Mouse (Mus musculus): Measurements from ENCODE around the gene Fgfr2.

Fgfr2 gene

DNA sequence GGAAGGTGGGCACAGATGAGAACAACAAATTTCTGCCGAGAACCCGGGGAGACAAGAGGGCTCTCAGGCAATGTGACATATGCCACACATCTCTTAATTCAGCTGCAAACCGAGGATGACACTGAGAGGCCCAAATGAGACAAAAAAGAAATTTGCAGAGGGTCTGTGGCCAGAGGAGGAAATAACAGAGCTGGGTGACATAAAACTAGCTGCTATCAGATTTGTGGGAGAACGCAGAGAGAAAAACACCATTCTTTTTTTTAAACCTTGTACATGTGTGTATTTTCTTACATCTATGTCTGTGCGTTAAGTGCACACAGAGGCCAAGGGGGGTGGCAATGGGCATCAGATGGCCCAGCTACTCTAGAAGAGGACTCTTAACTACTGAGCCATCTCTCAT, 328.0 kb downstream of the Fgfr2 start:
- no peak for DNase-seq

DNA sequence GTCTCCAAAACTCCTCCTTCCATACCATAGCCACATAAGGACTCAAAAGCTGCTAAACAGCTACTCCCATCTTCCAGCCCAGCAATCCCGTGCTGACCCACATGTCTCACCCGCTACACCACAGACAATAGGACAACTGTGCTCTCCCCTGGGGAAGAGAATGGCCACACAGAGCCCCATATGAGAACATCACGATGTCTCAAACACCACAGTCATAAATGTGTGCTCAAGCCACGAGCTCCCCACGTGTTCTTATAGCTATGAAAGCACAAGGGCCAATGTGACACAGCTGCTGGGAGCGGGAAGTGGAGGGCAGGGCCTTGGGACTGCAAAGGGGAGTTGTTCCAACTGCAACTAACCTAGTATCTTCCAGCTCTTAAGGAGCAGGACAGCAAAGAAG, 329.7 kb downstream of the Fgfr2 start:
- DNase-seq: no peak

DNA sequence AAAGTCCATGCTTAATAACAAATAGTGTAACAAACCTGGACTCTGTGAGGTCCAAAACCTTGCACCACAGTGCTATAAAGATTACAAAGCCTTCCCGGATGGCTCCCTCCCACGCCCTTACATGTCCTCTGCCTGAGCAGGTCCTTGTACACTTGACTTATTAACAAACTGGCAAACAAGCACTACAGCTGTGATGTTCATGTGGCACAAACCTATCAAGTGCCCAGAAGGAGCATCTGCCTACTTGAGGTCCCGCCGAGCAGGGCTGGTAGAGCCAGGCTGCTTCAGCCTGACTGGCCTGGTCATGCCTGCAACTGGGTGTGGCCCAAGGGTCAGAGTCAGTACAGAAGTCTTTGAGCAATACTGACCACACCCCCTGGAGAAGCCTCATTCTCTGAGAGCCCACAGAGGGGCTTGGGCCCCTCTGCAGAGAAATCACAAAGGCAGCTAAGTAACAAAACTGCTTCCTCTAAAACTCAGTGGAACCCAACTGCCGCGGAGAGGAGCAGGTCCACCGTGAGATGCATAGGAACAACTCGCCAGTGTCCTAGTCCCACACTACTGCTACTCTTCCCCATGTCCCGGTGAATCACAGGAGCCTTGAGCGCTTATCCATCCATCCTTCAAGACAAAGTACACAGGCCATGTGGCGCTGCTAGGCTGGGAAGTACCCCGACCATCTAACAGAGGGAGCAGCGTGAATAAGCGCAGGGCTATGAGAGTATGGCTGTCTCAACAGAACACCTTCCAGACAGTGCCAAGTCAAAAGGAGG, 332.5 kb downstream of the Fgfr2 start:
- no peak for DNase-seq

DNA sequence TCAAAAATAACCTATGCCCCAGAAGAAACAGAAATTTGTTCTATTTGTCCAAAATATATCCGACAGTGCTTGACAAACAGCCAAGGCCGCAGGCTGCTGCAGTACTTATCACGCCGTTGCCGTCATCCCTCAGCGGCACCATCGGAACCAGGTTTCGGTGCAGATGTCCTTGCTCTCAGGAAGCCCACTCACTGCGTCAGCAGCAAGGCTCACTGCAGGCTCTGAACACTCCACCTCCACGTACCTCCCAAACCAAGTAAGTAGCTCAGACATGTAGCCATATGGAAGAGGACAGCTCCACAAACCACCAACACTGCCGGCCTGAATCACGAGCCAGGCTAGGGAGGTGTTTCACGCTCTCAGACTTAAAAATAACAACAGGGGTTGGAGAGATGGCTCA, 334.3 kb downstream of the Fgfr2 start:
- no peak for DNase-seq

DNA sequence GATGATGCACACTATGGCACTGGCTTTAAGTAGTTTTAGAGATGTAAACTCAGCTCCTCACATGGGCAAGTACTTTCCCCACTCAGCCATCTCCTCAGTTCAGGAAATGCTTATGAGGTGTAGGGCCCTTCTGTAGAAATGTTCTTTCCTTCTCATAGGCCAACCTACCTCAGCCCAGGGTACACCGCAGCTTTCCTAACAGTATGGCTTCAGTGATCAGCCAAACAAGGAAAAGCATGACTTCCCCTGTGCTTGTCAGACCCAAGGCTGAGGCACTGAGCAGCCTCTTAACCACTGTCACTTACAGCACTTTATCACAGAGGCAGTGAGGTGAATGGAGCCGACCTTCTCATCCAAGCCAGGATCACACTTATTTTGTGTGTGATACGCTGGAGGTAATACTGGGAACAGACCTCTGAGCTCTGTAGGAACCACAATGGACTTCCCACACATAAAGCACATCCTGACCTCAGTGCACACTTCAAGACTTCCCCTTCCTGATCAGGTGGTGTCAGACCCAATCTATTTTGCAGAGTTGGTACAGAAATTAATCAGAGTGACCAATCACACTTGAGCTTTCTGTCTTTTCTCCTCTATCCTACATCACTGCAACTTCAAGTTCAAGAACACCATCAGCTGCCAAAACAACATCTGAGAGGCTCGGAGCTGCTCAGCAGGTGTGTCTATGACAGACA, 335.5 kb downstream of the Fgfr2 start:
- DNase-seq: no peak

DNA sequence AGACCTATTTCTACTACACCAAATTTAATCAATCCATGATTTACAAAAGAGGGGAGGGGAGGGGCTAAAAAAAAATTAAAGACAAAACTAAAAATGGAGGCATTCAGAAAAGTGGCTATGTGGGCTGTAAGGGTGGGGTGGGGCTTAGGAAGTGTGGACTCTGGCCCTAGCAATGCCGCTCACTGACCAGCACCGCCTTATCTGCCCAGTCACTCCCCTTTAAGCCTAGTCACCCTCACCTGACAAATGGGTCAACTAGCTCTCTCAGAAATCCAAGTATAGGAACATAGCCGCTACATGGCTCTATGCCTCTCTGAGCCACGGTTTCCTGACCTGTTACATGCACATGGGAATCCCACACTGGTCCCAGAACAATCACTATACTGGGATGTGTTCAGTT, 336.1 kb downstream of the Fgfr2 start:
- DNase-seq: no peak

DNA sequence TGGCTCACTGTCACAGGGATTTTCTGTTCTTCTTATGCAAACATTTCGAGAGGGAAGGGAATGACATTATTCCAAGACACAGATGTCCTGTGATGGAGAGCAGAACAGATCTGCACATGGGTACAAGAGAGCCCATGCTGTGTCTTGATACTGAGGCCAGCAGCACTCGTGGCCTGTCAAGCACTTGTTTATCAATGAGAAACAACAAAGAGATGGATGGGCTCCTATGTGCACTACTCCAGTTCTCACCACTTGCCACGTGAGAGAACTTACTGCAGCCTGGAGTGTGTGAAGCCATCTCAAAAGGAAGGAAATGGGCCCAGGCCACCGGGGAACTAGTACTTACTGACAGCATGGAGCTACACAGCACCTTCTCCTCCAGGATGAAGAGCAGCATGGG, 336.6 kb downstream of the Fgfr2 start:
- no peak for DNase-seq

DNA sequence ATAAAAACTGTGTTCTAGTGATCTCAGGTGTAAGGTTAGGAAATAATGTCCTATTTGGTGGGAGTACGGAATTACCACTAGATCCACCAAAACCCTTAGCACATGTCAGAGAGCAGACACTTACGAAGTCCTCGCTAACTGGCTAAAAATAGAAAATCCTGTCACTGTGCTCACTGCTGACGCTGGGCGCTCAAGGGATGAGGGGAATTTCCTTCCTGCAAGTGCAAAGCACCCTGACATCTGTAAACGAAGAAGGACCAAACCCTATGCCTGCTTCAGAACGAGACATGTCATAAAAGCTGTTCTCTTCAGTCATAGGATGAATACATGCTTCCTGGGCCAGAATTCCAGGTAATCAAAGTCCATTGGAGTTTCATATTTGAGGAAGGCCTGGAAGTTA, 337.1 kb downstream of the Fgfr2 start:
- no peak for DNase-seq

DNA sequence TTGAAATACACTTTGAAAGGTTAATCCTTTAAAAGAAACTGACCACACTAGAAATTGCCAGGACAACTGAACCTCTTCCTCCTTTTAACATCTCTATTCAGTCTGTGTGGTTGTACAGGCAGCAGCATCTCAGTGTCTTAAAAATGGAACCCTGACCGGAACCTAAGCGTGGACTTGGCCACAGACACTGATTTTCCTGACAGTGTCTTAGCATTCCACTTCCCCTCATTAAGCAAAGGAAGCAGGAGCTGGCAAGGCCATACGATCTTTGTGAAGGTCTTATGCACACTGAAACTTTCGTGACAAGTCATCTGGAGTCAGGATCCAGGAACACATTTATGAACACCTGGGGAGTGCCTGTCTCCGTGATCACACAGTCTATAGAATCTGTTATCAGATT, 339.0 kb downstream of the Fgfr2 start:
- DNase-seq: no peak

DNA sequence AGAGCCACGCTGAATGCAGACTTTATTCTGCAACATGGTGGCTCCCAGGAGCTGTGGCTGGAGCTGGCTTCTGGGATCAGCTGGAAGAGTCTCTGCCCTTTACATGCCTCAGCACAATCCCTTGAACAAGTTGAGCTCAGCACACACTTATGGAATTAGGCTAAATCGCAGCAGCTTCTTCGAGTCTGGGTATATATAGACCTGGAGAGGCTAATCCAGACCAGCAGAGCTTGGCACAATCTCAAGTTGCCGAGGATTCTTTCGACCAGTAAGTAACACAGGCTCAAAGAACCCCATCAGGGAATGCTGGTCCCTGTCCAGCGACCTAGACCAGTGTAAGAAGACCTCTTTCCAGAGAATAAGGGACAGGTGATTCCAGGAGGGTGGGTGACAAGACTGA, 341.3 kb downstream of the Fgfr2 start:
- DNase-seq: no peak

DNA sequence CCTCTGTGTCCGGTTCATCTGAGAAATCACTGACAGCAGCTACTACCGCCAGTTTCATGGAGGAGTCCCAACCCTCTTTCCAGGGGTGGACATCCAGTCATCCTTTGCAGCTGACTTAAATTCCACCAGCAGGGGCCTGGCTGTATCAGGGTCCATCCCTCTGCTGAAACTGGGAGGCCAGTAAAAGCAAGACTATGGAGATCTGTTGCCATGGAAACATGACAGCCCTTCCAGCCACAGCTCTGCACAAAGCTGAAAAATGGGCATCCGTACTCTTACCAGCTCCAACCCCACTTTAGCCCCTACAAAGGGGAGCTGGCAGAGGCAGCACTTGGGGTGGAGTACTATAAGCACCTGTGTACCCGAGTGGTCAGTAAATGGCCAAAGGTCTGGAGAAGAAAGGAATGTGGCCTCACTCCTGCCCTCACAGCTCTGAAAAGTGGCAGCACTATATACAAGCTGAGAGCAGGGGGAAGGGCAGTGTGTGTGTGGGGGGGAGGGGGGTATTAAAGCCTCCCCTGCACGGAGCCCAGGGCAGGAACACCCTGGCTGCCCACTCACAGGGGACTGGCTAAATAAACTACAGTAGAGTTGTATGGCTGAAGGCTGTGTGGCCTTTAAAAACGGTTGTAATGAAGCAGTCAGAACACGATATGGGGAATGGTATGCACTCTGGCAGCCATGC, 341.9 kb downstream of the Fgfr2 start:
- no peak for DNase-seq

DNA sequence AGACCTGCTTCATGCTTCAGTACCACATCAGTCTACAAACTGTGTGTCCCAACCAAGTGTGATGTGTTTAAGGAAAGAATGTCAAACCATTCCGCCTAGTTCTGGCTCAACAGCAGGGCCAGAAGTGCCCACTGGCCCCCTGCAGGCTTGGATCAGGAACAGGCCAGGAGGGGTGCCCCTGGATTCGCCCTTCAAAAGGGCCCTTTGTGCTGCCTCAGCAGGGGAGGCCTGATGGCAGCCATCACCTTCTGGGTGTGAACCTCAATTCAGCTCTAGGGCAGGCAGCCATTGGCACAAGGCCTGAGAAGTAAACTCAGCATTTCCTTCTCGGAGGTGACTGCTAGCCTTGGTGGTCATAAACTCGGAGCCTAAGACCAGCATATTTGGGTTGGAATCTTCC, 342.5 kb downstream of the Fgfr2 start:
- peak; percentile 78 for DNase-seq

DNA sequence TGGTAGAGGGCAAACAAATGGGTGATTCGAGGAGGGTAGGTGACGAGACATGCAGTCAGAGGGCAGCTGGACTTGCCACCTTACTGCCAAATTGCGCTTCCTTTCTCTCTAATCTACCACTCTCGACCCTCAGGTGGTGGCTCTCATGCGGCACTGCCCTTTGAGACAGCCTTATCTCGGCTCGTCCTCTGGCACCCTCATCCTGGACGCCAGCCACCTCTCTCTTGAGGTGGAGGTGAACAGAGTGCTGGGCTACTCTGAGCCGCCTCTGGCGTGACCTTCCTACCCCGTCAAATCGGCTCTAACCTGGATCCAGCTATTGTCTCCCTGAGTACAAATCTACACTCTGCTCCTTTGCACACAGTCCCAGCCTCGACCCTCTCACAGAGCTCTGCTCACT, 344.5 kb downstream of the Fgfr2 start:
- no peak for DNase-seq

DNA sequence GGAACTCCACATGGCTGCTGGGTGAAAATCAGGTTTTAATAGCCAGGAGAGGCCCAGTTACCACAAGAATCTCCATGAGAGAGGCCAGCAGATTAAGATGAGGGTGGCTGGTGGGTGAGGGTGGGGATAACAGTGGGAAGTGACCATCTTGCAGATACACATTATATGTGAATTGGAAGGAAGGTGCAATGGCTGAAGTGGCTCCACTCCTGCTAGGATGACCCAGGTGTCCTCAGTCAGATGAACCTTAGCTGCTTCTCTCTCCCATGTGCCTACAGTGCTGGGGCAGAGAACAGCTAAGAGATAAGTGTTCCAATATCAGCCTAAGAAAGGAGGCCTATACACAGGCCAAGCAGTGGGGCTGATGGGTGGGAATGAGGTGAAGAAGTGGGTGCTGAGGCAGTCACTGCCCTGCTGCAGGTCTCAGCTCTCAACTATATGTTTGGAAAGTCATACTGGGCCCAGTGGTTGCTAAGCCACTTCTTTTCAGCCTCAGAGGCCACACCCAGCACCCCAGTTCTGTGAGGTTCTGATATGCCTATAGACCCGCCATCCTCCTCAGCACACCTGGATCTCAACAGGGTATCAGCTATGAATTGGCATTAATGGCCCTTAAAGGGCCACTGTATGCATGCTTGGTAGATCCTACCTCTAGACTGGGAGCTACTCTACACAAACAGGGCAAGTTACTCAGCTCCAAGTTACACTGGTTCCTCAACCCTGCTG, 345.3 kb downstream of the Fgfr2 start:
- no peak for DNase-seq

DNA sequence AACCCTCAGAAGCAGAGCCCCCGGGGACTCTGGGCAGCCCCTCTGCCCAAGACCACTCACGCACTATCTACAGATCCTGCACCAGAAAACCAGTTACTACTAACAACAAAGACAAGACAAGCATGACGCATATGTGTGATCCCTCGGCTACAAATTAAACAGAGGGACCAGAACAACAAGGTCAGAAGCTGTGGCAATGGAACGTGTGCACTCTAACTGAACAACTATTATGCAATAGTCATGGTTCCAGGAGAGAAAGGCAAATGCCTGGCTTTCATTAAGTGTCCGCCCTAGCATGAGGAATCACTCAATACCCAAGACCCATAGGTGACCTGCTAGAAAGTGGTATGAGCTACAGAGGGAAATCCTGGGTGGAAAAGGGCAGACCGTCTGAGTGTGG, 346.0 kb downstream of the Fgfr2 start:
- DNase-seq: no peak

DNA sequence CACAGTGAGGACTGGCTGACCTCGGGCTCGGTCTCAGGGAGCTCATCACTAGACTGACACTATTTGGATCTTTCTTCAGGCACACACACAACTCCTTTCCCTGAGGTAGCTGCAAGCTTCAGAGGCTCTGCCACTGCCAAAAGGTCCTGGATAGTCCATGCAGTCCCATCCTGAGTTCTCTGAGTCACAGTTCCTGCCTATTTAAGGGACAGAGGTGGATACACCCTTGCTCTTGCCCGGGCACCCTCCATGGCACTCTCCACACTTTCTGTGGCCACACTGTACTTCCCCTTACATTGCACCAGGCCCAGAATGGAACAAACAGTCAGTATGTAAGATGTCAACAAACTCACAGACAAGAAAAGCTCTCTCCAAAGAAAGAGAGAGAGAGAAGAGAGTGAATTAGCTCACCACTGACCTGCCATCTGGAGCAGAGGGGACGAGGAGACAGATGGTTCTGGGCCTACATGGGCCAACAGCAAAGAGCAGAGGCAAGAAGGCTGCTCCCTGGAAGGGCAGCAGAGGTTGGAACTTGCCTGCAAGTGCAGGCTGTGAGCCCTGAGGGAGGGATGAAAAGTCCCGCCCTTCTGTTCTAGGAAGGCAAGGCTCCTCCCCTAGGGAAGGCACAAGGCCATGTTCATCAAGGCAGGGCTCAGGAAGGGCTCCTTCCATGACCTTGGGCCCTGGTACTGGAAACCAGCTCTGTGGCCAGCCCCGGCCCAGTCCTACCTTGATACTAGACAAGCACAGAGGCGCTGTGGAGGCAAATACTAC, 346.6 kb downstream of the Fgfr2 start:
- DNase-seq: peak; percentile 82

DNA sequence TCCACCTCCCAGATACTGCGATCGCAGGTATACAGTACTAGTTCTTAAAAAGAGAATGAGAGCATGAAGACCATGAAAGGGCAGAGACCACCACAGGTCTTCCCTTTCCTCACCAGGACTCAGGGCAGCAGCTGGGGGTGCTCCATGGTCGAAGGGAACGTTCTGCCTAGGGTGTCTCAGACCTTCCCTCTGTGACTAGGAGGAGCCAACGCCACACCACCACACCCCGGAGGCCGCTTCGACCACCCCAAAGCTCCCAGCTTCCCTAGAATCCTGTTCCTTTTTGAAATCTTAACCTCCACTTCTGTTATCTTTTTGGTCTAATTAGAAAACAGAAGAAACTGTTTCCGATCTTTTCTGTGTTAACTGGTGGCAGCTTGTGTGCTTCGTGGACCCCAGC, 347.2 kb downstream of the Fgfr2 start:
- no peak for DNase-seq

DNA sequence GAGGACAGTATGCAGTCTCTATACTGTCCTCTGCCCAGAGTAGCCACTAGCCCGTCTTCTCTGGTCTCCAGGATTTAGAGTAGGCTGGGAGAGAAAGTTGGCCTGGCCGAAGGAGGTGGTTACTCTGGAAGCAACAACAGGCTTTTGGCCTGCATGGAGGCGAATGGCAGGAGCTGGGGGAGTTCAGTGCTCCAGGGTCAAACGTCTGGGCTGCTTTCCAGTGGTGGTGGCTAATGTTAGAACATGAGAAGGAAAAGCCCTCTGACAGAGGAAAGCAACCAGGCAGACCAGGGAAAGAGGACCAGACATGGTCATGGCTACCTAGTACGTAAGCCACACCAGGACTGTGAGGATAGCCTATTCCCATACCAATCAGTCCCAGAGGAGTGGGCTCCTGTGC, 347.8 kb downstream of the Fgfr2 start:
- peak; percentile 79 for DNase-seq

DNA sequence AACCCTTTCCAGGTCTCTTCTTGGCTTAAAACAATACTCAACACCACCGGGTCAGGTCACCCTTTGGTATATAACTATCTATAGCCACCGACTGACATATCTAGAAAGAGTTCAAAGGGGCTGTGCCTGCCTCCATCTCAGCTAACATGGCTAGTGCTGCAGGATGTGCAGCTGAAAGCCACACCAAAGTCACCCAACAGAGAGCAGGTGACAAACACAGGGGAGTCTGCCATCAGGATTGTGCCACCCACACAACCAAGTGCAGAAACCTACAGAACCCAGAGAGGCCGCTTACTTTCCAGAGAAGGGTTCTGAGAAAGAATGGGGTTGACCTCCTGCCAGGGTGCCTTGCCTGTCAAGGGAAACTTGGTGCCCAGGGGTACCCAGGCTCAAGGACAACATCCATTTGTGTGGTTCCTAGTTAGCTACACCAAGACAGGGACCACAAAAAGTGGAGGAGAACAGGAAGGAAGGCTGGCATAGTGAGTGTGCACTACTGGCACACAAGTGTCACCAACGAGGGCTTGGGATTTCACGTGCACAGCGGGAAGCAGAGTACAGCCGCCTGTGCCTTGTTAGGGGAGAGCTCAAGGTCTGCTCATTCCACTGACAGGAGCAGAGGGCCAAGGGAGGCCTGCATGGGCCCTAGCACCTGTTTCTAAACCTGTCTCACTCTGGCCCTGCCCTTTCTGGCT, 350.0 kb downstream of the Fgfr2 start:
- DNase-seq: no peak

DNA sequence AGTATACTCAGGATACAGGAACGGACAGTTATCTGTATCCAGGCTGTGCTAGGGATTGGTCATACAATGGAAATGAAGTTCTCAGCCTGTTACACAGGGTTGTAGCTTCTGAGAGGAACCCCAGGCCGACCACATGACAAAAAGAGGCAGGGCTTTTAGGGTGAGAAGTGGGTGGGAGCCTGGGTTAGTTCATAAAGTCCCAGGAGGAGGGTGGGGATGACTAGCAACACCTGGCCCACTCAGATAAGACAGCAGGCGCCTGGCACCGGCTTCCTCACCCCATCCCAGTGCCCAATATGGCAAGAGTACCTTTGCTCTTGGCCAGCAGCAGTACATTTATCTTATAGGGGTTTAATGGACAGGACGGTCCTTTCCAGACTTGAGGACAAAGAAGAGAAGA, 350.7 kb downstream of the Fgfr2 start:
- no peak for DNase-seq

DNA sequence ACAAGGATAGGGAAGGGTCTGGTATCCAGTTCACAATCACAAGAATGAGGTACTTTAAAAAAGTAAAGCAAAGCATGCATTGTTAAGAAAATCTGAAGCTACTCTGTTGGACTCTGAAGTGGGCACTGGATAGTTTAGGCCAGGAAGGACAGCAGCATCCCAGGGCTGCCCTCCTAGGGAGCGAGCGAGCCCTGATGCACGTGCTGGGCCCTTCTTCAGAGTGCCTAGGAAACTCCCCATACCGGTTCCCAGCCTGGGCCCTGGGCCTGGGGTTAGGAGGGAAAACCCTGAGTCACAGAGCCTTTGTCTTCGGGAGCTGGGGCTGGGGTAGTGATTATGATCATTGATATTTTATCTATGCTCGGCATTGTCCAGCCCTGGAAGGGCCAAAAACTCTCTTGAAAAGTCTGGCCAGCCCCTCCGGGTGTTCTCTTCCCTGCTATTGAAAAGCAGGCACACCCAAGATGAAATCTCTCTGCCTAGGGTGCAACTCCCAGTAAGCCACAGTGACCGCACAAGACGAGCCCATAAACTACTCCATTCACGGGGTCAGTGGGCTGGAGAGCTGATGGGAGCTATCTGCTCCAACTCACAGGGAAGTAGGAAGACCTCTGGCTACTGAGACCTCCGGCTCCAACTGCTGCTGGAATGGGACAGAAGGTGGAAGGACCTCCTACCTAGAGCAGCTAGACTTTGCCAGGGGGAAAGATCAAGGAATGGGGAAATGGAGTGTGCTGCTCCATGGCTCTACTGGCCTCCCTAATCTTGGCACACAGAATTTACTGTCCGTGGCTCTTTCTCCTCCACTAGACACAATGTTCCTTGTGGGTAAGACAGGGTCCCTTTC, 354.4 kb downstream of the Fgfr2 start:
- no peak for DNase-seq

All from kidney, adult 11 months (tissue).